Mouse (Mus musculus) CH12.LX (cell line): ENCODE results near the gene Tmem120a.

Source experiments
- CTCF ChIP-seq, 2 experiments: IDR thresholded peaks in 1 of 2; conservative IDR thresholded peaks in 1 of 2; 2 replicates each; pipeline ENCODE4 v1.5.1; 2011 to 2012; ENCODE audit warnings: low read depth in 2 of 2, low read length in 2 of 2, improper control_type of control experiment in 1 of 2, inconsistent platforms in 1 of 2, mild to moderate bottlenecking in 1 of 2, moderate library complexity in 1 of 2
- MAFK ChIP-seq: IDR thresholded peaks from 2 replicates; pipeline ENCODE4 v1.6.1; 2011; ENCODE audit warnings: low read length, improper control_type of control experiment; ENCODE audit not compliant: insufficient replicate concordance
- MAZ ChIP-seq: IDR thresholded peaks from 2 replicates; pipeline ENCODE4 v1.6.1; 2012; ENCODE audit warnings: low read depth, mild to moderate bottlenecking, inconsistent platforms, low read length, improper control_type of control experiment, moderate library complexity
- POLR2A ChIP-seq: IDR thresholded peaks from 2 replicates; pipeline ENCODE4 v1.6.1; 2011; ENCODE audit warnings: low read depth, mild to moderate bottlenecking, improper control_type of control experiment, low read length
- ZKSCAN1 ChIP-seq: IDR thresholded peaks from 2 replicates; pipeline ENCODE4 v1.6.1; 2012; ENCODE audit warnings: low read depth, inconsistent platforms, low read length, improper control_type of control experiment, borderline replicate concordance

DNA sequence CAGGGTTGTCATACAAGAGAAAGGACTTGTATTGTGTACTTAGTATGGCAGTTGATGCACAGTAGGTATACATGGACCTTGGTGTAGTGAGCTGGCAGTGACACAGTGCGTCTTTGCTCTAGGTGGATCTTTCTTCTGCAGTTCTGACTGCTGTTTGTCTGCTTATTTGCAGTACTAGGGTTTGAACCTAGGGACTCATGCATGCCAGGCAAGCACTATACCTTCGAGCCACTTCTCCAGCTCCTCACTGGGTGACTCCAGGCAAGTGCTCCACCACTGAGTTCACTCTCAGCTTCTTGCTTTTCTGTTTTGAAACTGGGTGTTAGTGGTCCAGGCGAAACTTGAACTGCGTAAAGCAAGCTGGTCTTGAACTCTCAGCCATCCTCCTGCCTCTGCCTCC lies 42.6 kb downstream of the Tmem120a start:
- no peak for TF ChIP-seq MAZ
- no peak for TF ChIP-seq ZKSCAN1
- TF ChIP-seq POLR2A: no peak
- TF ChIP-seq MAFK: no peak
- no peak for TF ChIP-seq CTCF (conservative IDR thresholded peaks at IDR 0.05 in 1 of 2, IDR thresholded peaks at IDR 0.05 in 1 of 2; ENCODE audit: low read depth in 2 of 2, low read length in 2 of 2)
